Mouse (Mus musculus): ENCODE data around the gene Colgalt2.

Gene Colgalt2

DNA sequence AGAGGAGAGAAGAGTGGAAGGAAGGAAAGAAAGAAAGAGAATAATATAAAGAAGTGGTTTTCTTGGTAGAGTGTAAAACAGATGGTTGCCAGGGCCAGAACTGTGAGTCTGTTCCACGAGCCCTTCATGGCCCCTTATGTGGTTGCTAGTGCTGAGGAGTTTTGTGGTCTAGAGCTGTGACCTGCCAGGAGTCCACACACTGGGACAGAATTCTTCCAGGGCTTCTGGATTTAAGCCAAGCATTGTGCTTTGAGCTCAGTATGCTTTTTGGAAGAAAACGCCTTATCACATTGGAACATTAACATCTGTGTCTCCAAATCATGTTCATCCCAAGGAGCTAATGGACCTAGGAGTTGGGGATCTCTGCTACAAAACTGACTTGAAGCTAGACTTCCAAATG lies 97.2 kb downstream of the Colgalt2 start:
- DNase-seq = no peak

DNA sequence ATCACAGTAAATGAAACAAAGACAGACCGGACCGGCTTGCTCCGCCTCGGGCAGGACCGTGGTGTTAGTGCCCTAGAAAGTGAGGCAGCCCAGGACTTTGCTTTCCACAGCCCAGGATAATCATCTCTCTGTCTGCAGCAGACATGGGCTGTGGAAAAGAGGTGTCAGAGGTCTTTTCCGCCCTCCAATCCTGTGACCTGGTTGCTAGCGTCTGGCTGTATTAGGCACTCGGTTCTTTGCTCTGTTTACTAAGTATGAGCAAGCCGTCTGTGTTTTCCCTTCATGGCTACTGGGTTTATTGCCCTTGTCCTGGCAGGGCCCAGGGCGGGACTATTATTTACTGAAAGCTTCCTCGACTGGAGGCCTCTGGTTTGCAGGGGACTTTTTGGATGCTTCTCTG lies 98.0 kb downstream of the Colgalt2 start:
- DNase-seq = no peak

DNA sequence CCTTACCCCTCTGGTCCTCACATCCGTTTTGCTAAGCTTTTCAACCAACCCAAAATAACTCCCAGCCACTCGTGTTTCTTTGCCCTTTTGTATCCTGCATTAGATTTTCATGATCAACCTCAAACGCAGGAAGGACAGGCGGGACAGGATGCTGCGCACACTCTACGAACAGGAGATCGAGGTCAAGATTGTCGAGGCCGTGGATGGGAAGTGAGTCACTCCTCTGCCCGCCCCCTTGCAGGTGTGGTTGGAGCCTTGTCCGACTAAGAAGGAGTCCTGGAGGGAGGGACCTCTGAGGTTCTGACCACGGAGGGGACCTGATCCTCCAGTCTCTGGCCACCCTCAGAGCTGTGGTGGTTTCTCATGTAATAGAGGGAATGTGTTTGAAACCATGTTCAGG lies 100.2 kb downstream of the Colgalt2 start:
- no peak for DNase-seq

DNA sequence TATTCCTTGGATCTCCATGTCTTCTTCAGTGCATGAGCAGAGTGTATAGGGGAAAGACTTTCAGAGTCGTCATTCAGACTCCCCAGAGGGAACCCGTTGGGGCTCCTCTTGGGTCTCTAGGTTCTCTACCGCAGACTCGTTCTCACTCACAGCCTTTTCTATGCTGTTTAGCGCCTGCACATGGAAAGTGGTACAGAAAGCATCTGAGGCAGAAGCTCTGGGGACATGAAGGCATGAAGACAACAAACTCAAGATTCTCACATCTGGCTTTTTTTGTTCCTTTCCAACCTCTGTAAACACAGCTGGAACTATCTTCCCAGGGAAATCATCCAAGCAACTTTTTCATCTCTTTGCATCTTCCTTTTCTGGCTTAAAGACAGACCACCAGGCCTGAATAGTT lies 106.5 kb downstream of the Colgalt2 start:
- DNase-seq = no peak

DNA sequence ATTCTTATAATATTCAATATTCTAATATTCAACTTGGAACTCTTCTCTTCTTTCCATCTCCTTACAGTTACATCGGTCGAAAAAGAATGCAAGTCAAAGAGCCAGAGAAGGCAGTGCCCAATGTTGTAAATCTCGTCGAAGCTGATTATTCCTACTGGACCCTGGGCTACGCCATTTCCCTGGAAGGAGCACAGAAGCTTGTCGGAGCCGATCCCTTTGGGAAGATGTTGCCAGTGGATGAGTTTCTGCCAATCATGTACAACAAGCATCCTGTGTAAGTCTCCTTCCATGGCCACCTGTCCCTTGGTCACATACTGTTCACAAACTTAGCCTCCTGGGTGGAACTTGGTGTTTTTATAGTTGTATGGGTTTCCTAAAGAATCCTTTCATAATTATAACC lies 107.1 kb downstream of the Colgalt2 start:
- DNase-seq = no peak

DNA sequence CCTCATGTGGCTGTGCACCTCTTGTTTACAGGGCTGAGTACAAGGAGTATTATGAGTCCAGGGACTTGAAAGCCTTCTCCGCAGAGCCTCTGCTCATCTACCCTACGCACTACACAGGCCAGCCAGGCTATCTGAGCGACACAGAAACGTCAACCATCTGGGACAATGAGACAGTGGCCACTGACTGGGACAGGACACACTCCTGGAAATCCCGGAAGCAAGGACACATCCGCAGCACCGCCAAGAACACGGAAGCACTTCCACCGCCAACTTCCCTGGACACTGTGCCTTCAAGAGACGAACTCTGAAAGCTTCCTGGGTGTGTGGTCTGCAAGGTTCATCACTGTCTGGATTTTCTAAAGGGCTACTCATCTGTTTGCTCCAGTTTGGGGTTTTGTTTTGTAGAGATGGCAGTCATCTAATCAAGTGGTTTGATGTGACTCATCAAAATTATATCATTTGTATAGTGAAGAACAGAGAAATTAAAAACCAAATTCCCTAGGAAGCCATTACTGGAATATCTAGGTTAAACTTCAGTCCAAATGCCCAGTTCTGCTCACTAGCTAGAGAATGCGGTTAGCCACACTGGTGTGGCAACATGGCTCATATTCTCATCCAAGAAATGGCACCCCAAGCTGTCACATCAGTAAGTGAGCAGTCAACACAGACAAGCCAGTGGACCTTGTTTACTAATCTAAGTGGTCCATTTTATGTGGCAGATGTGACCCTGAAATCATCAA lies 109.0 kb downstream of the Colgalt2 start:
- no peak for DNase-seq

DNA sequence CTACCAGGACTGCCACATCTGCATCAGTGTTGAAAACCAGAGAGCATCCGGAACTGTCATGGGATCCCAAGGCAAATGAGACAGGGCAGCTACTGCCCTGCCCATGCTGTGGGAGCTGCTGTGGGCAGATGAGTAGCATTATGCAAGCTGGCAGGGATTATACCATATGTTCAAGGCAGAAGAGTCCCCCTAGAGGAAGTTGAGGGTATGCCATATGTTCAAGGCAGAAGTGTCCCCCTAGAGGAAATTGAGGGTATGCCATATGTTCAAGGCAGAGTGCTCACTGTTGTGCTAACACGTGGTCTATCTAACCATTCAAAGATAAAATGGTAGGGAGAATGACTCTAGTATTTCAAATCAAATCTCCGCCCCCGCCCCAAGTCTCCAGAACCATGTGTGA lies 111.6 kb downstream of the Colgalt2 start:
- peak; percentile 45 for DNase-seq

DNA sequence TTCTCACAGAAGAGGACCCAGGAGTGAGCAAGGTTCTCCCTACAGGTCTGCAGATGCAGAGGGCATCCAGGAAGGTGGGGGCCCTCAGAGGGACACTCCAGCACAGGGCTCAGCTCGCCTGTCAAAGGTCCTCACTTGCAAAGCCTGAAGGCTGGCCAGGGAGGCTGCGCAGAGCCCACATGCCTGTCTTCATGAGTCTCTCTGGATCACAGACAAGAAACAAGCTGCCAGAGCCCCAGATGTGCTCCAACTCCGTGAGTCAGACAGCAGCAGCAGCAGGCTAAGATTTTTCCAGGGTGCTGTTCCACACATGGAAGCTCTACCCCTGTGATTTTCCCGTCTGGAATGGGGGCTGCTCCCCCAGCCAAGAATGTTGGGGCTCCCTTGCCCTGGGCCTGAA lies 114.6 kb downstream of the Colgalt2 start:
- no peak for DNase-seq

DNA sequence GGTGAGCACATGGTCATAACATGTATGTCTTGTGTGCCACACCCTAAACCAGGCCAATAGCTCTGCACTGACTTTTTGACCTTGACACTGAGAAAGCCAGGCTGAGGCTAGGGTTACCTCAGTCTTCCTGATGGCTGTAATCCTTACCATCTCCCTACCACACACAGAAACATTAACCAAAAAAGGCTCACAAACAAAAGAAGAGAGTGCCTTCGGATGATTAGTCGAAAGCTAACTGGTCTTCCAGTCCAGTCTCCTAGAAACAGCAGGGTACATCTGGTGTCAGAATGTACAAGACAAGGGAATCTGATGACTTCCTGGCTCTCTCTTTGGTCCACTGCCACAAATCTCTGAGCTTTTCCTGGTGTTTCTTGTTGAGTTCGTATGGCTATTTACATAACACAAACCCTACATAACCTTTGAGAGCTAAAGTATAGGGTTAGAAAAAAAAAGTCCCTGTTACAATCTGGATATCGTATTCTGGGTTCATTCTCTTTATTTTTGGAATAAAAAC lies 117.5 kb downstream of the Colgalt2 start:
- DNase-seq = no peak

DNA sequence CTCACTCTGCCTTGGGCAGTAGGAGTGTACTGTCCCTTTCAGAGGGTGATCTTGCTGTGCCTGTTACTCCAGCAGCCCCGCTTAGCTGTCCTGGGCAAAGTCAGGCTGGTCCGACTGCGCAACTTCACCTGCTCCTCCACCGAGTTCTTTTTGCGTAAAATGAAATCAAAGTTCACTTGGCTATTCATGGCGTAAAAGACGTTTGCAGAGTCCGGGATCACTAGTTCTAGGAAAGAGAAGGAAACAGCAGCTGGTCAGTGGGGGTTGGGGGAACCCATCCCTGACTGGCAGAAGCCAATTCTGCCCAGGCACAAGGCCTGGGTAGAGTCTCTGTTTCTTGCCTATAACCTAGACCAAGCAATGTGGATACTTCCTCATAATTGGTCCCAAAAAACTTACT lies 119.3 kb downstream of the Colgalt2 start:
- no peak for DNase-seq

DNA sequence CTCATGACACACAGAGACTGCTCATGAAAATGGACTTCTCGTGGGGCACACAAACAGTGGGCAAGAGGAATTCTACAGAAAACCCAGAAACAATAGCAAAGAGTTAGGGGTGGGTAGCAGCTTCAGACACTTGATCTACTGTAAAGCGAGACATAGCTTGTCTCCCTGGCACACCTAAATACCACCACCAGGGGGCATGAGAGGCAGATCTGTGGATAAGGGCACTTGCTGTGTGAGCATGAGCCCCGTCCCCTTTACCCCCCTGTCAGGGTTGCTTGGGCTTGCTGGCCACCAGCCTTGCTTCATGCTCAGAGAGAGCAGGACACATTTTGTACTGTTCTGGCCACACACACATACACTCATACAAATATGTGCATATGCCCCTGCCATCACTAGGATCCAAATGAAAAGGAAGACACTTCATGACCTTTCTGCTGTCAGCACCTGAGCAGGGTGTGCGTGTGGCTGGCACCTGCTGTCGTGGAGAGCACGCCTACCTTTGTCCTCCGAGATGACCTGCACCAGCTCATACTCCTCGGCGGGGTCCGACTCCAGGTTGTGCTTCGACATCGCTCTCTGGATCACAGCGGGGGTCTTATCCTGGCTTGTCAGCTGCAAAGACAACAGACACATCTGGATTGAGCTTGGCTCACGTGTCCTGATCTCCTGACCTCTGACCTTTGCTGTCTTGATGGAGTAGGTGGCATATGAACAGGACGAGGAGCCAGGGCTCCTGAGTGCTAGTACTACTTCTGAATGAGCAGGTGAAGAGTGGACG lies 121.4 kb downstream of the Colgalt2 start:
- DNase-seq = peak; percentile 49

DNA sequence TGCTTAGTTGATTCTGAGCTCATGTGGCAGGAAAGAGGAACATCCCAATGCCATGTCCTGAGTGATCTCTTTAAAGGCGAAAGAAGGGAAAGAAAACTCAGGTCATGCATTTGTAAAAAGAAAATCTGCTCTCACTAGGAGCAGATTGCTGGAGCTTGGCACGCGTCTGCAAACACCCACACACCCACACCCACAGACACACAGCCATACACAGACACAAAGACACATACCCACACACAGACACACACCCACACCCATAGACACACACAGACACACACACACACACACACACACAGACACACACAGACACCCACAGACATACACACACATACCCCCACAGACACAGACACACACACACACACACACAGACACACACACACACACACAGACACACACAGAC lies 122.6 kb downstream of the Colgalt2 start:
- DNase-seq = peak; percentile 85

DNA sequence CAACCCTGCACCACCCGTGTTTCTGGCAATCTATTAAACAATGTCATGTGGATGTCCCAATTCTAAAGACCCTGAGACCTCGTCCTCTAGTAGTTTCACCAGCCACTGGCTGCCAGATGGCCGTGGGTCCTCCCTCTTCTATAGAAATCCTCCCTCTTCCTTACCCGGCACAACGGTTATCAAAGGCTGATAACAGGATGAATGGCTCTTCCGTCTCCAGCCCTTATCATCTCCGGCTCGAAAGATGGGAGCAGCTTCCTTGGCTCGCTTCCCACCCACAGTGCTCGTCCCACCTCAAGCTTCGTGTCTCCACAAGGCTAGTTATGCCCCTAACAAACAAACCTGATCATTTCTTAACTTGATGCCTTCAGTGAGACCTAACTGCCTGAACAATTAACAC lies 123.7 kb downstream of the Colgalt2 start:
- no peak for DNase-seq

DNA sequence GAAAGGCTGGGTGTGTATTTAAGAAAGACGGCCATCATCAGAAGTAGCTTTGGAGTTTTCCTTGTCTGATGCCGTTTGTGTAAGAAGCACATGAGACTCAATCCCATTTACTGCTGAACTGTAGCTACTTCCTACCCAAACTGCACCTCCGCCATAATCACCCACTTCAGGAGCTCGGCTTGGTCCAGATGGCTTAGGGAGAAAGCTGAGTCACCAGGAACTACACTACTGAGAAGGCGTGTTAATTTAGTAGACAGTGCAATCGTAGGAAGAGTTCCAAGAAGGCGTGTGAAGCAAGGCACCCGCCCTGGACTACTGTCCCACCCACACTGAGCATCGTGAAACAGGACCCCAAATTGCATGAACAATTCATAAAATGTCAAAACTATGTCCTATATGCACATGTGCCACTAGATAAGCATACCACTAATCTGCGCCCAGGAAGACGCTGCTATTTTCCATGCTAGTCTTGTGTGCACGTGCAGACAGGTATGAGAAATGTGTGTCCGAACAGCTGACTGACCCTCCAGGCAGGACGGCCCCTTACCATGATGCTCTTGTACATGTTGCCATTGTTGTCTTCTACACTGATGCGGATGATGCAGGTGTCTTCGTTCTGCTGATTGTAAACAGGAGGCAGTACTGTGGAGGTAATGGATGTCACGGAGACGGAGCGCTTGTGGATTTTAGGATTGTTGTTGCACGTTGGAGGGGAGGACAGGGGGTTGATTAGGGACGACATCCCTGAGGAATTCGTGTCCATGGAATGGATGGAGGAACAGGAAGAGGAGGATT lies 124.7 kb downstream of the Colgalt2 start:
- DNase-seq = peak; percentile 82

DNA sequence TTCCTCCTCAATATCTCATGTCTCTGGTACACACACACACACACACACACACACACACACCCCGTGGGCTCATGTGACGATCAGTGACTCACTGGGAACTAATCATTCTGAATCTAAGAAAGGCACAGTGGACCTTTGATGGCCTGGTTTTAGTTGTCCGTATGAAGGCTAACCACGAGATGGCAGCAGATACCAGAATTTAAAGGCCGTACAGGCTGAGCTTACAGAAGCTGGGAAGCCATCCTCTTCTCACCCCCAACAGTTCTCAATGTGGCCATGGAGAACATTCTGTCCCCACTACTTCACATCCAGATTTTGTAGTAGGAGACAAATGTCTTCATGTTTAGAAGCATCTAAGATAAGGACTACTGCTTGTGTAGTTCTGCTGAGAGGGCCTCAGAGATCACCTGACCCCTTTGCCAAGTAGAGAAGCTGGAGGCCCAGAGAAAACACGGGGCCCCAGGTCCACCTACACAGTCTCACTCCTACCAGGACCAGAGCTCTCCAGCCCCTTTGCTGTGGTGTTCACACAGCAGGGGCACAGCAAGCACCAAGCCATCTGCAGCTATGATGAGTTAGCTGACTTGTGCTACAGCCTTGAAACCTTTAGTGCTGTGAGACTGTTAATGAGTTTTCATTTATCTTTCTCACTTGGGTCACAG lies 125.5 kb downstream of the Colgalt2 start:
- peak; percentile 85 for DNase-seq

DNA sequence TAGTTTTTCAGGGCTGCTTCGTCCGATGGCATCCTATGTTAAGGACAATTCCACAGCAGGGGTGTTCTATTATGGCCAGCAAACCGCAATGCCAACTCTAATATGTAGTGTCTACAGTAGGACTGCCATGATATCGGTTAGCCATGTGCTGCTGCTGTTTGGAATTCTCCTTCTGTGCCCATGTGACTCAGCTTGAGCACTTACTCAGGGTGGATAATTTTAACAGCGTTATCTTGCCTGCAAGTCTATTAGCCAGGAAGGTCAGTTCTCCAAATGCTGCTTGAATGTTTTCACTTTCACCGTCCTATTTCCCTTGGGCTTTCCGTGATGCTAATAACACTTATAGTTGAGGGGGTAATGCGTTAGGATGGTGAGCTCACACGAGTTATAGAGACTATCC lies 126.5 kb downstream of the Colgalt2 start:
- DNase-seq = no peak

DNA sequence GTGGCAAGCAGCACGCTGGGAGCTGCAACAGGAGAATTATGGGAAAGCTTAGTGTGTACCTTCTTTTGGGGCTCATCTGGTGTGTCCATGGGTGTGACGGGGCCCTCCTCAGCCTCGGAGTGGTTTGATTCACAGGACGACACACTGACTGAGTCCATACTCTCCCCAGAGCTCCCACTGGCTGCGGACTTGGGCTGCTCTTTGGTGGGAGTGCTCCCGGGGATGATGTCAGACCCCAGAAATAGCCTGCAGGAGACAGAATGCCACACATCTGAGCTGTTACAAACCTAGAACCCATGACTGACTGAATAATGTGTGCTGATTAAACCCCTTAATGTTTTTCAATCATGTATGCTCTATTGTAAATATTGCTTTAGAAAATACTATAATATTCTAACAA lies 128.6 kb downstream of the Colgalt2 start:
- no peak for DNase-seq

DNA sequence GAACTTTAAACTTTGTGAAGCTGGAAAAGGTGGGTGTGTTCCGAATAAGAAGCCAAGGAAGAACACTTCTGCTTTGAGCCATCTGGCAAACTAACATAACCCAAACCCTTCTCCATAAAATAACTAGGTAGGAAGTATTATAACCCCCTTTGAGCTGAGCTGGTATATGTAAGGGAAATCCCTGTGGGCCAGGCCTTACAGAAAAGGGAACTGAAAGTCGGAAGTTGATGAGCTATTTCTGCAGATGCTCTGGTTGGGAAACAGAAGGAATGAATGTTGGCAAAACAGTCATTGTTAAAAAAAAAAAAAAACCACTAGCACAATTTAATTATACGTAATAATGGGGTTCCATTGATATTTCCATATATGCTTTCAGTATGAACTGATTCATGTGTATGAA lies 129.1 kb downstream of the Colgalt2 start:
- DNase-seq = no peak

DNA sequence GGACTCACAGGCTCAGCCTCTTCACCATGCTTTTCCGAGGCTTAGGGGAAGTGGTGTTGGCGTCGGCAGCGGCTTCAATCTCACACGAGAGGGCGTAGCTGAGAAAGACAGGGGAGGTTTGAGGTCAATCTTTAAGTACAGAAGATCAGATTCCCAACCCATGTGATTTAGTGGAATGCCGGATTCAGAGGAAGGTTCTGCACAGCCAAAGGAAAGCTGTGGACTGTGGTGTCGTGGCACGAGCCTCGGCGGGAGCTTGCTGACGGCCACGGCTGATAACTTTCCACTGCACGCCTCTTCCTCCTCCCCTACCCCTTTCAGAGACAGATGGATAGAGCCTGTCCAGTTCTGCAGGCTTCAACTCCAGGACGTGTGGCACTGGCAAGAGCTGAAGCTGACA lies 131.9 kb downstream of the Colgalt2 start:
- no peak for DNase-seq

DNA sequence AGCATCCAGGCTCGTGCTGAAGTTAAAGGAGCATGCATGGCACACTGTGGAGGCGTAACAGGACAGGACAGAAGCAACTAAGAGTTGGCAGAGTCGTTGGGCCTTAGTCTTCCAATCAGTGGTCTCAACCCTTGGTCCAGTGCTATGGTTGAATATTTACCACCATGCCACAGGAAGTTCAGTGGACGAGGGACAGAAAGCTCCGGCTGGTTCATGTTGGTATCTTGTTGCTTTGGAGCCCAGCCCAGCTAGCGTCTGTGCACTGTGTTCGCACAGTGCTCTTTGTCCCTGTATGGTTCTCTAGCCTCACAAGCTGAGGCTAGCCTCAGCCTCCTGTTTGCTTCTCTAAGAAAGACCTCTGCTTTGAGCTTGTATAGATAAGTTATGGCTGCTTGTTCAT lies 134.9 kb downstream of the Colgalt2 start:
- no peak for DNase-seq

DNA sequence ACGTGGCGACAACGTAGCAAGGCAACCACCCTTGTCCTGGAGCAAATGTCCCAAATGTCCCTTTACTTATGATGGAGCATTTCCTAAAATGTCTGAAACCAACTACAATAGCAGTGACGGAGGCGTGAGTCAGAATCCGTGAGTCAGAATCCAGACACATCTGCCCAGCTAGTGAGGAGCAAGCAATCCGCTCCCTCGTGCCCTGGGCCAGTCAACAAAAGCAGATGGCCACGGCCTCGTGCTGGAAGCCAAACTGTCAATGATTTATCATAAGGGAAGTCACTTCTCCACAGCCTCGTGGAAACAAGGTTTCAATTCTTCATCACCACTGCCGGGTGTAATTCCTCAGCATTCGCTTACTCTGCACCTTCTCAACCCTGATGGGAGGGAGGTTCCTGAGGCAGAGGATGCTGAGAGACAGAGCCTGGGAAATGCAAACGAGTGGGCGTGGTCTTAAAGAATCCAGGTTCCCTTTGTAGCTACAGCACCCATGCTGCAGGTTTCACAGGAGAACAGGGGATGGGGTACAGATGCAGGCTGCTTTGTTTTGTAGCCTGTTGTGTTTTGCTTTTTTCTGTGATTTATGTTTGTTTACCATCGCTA lies 136.9 kb downstream of the Colgalt2 start:
- no peak for DNase-seq

DNA sequence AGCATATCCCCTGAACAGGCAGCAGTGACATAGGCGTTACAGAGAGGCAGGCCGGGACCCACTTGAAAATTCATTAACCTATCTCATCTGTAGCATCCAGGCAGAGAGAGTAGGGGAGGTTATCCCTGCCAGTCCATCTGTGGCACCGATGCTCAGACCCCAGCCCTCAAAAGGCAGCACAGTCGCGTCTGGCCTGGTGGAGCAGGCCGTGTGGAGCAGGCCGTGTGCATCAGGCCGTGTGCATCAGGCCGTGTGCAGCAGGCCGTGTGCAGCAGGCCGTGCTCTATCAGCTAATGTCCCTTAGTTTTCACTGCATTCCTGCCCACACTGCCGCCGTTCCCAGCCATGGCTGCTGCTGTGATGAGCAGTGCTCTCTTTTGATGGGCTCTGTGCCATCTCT lies 137.6 kb downstream of the Colgalt2 start:
- no peak for DNase-seq

DNA sequence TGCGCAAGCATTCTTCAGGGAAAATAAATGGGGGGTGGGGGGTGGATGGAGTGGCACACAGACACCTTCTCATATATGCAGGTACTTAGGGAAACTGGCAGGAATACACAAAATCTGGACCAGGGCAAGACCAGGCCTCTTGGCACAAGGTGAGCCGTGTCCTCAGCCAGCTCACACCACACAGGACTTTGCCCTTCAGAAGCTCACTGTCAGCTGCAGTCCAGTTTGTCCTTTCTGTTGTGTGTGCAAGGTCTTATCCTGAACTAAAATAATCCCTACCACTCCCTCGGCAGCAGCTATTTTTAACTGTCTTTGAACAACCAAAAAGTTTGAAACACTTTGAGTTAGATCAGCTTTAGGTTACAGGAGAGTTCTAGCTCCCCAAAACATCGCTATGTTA lies 139.2 kb downstream of the Colgalt2 start:
- DNase-seq = no peak

Data from layer of hippocampus, adult 9-11 months (tissue).